Mouse (Mus musculus) urinary bladder, postnatal 4 days (tissue): ENCODE measurements around the gene Tbx19.

Experiments used
- DNase-seq, 2 experiments: peaks; one replicate each; pipeline ENCODE4 v3.0.0; 2021 to 2022; ENCODE audit warnings: low spot score in 2 of 2

Tbx19 gene

DNA sequence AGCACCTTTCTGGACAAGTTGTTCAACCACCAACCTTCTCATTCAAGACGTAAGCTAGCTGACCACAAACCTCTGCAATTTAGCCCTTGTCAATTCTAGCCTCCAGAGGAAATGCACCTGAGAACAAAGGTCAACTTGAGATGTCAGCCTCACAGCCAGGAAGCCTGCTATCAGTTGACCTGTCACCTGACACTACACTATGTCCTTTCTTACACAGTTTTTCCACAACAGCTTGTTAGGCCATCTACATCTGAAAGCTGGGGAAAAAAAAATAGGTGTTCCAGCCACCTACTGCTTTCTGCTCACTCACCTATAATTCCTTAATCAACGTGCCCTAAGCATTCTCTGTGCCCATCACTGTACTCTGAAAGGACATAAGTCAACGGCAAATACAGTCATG is 23.6 kb upstream of the Tbx19 start:
- DNase-seq: no peak

- no peak for DNase-seq
These were observed 22.8 kb upstream of the Tbx19 start for GRCm38 (mm10) chr1:165183400-165183799.

- DNase-seq: no peak
These were observed 18.7 kb upstream of the Tbx19 start for GRCm38 (mm10) chr1:165179321-165179720.

DNA sequence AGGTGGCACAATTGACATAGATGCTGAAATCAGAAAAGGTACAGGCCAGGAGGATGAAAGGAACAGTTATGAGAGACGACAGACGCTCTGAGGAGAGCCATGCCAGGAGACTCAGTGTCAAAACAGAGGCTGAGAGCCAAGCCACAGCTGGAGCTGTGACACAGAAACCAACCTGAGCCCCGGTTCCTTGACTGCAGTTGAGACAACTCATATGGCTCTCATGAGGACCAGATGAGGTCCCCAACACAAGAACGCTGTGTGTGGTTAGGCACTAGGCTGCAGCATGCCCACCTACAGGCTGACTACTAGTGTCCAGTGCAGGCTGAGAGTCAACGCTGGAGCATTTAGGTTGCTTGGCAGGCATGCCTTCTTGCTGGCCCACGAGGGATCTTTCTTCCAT is 17.5 kb upstream of the Tbx19 start:
- DNase-seq: no peak

DNA sequence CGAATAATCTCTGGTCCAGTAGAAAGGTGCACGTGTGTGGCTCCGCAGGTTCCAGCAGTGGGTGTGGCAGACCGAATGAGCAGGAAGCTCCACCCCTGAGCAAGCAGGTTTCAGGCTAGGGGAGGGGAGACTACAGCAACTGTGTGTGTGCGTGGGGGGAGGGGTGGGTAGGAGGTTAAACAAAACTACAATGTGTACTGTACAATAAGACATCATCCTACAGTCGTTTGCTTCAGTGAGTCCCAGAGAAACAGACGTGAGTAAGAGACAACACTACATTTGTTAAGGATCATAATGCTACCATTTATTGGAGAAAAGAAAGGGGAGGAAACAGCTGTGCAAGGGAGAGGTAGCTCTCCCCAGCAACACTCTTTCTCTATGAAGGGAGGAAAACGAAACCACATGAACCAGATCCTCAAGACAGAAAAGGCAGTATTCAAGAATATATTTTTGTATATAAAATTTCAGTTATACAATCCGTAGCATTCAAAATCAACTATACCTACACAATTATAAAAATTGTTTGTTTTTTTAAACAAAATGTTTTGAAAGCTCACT is 13.6 kb upstream of the Tbx19 start:
- DNase-seq: no peak

DNA sequence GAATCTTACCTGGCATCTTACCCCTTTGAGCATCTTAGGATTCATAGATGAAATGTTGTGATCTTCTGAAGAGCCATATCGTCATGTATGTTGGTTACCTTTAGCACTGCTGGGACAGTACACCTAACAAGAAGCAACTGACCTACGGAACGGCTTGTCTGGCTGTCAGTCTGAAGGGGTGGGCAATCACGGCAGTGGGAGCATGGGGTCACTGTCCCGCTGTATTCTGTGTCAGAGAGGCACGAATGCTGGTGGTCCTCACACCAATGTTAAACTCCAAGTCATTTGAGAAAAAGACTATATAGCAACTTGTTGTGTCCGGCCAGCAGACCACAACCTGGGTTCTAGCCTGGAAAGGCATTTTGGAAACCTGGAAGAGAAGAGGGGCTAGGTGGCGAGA is 10.7 kb upstream of the Tbx19 start:
- no peak for DNase-seq

GRCm38 (mm10) chr1:165170157-165170556 is 9.6 kb upstream of the Tbx19 start:
- DNase-seq: no peak

- no peak for DNase-seq
These were observed 8.9 kb upstream of the Tbx19 start for GRCm38 (mm10) chr1:165169462-165169861.

DNA sequence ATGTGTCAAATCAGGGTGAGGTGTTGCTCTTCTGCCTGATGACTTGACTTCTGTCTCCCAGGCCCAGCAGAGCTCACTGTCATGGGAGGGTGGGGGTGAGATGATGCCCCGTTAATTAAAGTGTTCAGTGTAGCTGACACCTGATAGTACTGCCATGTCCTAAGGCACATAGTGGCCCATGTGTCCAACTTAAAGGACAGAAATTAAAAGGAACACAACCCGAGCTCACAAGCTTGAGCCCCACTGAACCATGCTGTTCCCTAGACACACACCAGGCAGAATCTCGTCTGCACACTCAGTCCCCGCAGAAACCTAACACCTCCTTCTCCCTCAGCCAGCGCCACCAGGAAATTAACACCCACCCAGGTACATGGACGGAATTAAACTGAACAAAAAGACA is 4.3 kb upstream of the Tbx19 start:
- DNase-seq: no peak

DNA sequence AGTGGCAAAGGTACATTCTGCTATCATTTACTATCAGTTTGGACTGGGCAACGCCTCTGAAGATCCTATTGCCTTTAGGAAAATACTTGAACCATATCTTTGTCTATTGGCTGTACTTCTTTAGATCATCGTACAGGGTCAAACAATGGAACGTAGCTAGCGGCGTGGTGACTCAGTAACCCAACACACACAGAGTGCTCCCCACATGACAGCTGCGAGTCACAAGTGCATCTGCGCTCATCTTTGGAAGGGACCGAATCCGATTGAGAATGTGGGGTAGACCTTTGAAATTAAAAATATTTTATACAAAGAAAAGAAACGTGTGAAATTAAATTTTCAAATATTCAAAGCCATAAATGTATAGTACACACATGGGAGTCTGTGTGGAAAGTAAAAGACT is 1.7 kb downstream of the Tbx19 start:
- no peak for DNase-seq

DNA sequence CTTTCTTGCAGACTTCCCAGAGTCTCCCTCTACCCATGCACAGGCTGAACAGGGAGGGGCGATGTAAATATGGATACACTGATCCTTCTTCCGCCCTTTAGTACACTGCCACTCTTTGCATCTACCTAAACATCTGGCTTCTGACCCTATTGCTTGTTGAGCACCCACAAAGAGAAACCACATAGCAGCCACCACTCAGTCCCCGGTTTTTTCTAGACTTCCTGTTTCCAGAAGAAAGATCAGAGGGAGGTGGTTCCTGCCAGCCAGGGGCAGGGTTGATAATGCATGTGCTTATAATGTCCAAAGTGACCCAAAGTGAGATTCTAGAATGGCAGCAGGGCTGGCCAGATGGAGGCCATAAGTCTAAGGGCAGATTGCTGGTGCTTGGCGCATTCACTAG is 6.4 kb downstream of the Tbx19 start:
- no peak for DNase-seq

DNA sequence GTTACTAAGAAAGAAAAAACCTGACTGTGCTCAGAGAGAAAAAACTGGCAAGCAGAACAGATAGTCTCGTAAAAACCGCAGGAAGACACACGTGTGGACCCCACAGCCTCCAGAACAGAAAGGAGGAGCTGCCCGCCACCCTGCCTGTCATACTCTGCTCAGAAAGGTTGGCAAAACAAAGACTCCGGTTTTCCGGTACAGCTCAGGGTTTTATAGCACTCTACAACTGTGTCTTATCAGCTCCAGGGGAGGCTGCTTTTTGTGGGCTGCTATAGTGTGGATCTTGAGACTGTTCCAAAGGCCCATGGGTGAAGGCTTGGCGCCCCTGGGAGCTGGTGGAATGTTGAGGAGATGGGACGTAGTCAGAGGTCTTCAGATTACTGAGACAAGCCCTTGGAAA is 9.4 kb downstream of the Tbx19 start:
- no peak for DNase-seq

- no peak for DNase-seq
These were observed 18.1 kb downstream of the Tbx19 start for GRCm38 (mm10) chr1:165142343-165142916.

- no peak for DNase-seq
These were observed 20.3 kb downstream of the Tbx19 start for GRCm38 (mm10) chr1:165140227-165140626.

DNA sequence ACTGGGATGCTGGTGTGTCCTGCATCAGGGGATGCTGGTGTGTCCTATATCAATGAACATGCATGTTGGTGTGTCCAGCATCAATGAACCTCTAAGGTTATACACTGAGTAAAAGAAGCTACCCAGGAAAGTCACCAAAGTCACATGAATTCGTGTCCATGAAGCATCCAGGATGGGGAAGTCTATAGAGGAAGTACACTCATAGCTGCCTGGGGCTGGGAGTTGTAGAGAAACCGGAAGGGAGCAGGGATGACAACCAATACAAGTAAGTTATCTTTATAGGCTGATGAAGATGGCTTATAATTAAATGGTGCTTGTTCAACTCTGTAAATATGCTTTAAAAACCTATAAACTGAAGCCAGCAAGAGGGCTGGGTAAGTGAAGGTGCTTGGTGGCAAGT is 26.7 kb downstream of the Tbx19 start:
- DNase-seq: no peak

GRCm38 (mm10) chr1:165133279-165133678 is 27.3 kb downstream of the Tbx19 start:
- DNase-seq: no peak

DNA sequence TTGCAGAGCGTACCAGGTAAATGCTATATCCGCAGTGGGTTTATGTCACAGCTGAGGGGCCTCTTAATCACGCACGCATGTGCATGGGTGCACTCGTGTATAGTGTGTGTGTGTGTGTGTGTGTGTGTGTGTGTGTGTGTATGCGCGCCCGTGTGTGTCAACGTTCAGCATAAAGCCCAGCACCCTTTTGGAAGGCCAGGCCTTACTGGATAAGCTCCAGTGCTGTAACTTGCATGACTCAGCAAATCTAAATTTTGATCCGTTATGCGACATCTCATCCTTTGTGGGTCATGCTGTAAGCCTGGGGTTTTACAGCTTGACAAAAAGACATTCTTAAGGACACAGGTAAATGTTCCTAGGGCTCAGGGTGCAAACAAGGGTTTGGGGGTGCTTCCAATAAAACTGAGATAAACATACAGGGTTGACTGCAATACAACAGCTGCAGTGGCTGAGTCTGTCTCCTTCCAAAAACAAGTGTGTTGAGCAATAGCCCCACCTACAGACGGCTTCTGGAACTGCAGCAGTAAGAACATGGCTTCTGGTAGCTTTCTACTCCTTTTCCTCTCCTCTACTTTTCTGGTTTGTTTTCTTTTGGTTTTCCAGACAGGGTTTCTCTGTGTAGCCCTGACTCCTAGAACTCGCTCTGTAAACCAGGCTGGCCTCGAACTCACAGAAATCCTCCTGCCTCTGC is 28.2 kb downstream of the Tbx19 start:
- peak in 1 of 2 experiments; percentile 28 for DNase-seq

DNA sequence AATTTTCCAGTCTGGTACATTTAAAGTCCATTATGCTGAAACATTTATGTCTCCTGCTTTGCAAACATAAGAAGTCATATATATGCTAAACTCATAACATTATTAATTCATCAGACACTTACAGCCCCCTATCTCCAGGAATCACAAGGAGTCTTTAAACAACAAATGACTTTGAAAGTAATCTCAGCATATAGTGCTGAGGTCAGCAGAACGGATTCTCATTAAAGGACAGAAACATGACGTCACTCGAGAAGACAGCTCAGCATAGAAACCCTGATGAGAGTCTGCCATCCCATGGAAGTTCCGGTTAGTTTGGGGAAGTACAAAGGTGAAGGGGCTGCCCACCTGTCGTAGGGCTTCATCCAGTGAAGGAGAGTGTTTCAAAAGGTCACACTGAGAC is 31.0 kb downstream of the Tbx19 start:
- DNase-seq: no peak

GRCm38 (mm10) chr1:165121096-165121495 is 39.5 kb downstream of the Tbx19 start:
- DNase-seq: no peak

GRCm38 (mm10) chr1:165120349-165120898 is 40.1 kb downstream of the Tbx19 start:
- peak; percentile 74 to 90 for DNase-seq

GRCm38 (mm10) chr1:165119760-165120159 is 40.8 kb downstream of the Tbx19 start:
- DNase-seq: no peak

GRCm38 (mm10) chr1:165119011-165119726 is 41.4 kb downstream of the Tbx19 start:
- no peak for DNase-seq
